Comparison of ENCODE assay signal across 8 mouse cellular contexts in genomic region chr6:146633629-146634014, GRCm38 (mm10). TPM values are rescaled to one million over a fixed set of nuclear protein-coding genes. Genes with fewer than 3 reads are reported as not detected.
DNase-seq lines count a peak whose midpoint lies in the region; ATAC-seq and TF ChIP-seq lines count a peak whose summit lies in the region.

No protein-coding gene starts in this region.

- peak overlapping the region; percentile 49; the same call in 1 of the 2 replicates for H3K27ac ChIP-seq in spleen, adult 2 months (ENCODE audit: insufficient read depth, low read length)
- peak overlapping the region; percentile 92 for H3K27ac ChIP-seq in heart, postnatal 0 days (ENCODE audit: low read depth)
- H3K27ac ChIP-seq in liver, embryonic 15.5 days (replicated peaks), result peak overlapping the region; percentile 92
- peak overlapping the region; percentile 89 for H3K27ac ChIP-seq in olfactory bulb, adult 2 months (ENCODE audit: insufficient read depth, low read depth, low read length)

- peak overlapping the region; percentile 93 for H3K9ac ChIP-seq in heart, postnatal 0 days (replicated peaks; ENCODE audit: low read depth, low read length)
- peak overlapping the region; percentile 94 for H3K9ac ChIP-seq in liver, embryonic 15.5 days

- peaks cover 5% of the 10 kb centered on the region; the same call in 1 of the 2 replicates for H3K4me1 ChIP-seq in spleen, adult 2 months (ENCODE audit: control insufficient read depth, insufficient read depth, insufficient read length)
- peaks cover 16% of the 10 kb centered on the region; the same call in 1 of the 2 replicates for H3K4me1 ChIP-seq in heart, postnatal 0 days (ENCODE audit: control insufficient read depth, insufficient read depth)
- H3K4me1 ChIP-seq in liver, embryonic 15.5 days (replicated peaks), result peaks cover 59% of the 10 kb centered on the region
- peaks cover 6% of the 10 kb centered on the region for H3K4me1 ChIP-seq in olfactory bulb, adult 2 months (ENCODE audit: control insufficient read depth, insufficient read depth, low read length)

- no peaks in the 10 kb centered on the region for H3K9me3 ChIP-seq in heart, postnatal 0 days (replicated peaks; ENCODE audit: control insufficient read depth, low read length)
- H3K9me3 ChIP-seq in liver, embryonic 15.5 days (replicated peaks), result no peaks in the 10 kb centered on the region

- no peak for TF ChIP-seq CTCF in spleen, adult 2 months (IDR thresholded peaks at IDR 0.05; ENCODE audit: extremely low read depth, insufficient read depth, insufficient read length, insufficient replicate concordance)
- TF ChIP-seq CTCF in heart, postnatal 0 days (IDR thresholded peaks at IDR 0.05; ENCODE audit: low read depth), result no peak
- no peak for TF ChIP-seq CTCF in olfactory bulb, adult 2 months (IDR thresholded peaks at IDR 0.05; ENCODE audit: insufficient read depth, low read depth, low read length)

- ATAC-seq in erythroblast, adult 5-6 weeks (replicated peaks; ENCODE audit: low FRiP score, poor library complexity, severe bottlenecking), result peak; percentile 24; the same call in 1 of the 2 replicates
- ATAC-seq in heart, postnatal 0 days (ENCODE audit: insufficient read depth, low read depth), result peak; percentile 13; the same call in 1 of the 2 replicates
- no peak for ATAC-seq in liver, embryonic 15.5 days (ENCODE audit: insufficient read depth)

- peak overlapping the region; percentile 91 for H3K4me2 ChIP-seq in heart, postnatal 0 days (ENCODE audit: low read depth, low read length)
- peak overlapping the region; percentile 86 for H3K4me2 ChIP-seq in liver, embryonic 15.5 days

- TF ChIP-seq POLR2A in spleen, adult 2 months (IDR thresholded peaks at IDR 0.05; ENCODE audit: low read depth, low read length), result no peak
- TF ChIP-seq POLR2A in olfactory bulb, adult 2 months (IDR thresholded peaks at IDR 0.05; ENCODE audit: insufficient read depth, low read depth, low read length), result no peak

- no peak for TF ChIP-seq EP300 in heart, postnatal 0 days (IDR thresholded peaks at IDR 0.05; ENCODE audit: low read depth)

- H3K4me3 ChIP-seq in spleen, adult 2 months (ENCODE audit: extremely low read depth, insufficient read depth, insufficient read length), result peak overlapping the region; percentile 71
- peak overlapping the region; percentile 93 for H3K4me3 ChIP-seq in heart, postnatal 0 days (ENCODE audit: low read depth, low read length)
- H3K4me3 ChIP-seq in liver, embryonic 15.5 days (replicated peaks), result peak overlapping the region; percentile 93
- peak overlapping the region; percentile 81 for H3K4me3 ChIP-seq in olfactory bulb, adult 2 months (ENCODE audit: insufficient read depth, low read depth, low read length)

- no peaks in the 10 kb centered on the region for H3K36me3 ChIP-seq in spleen, adult 2 months (ENCODE audit: control insufficient read depth, insufficient read depth, low read length)
- H3K36me3 ChIP-seq in heart, postnatal 0 days (replicated peaks; ENCODE audit: control insufficient read depth, insufficient read depth, low read length), result no peaks in the 10 kb centered on the region
- H3K36me3 ChIP-seq in liver, embryonic 15.5 days (replicated peaks), result peaks cover 7% of the 10 kb centered on the region; the same call in 1 of the 2 replicates

- H3K27me3 ChIP-seq in spleen, adult 2 months (ENCODE audit: control insufficient read depth, insufficient read depth, low read length), result no peaks in the 10 kb centered on the region
- H3K27me3 ChIP-seq in heart, postnatal 0 days (ENCODE audit: control insufficient read depth, insufficient read depth, low read length), result no peaks in the 10 kb centered on the region
- no peaks in the 10 kb centered on the region for H3K27me3 ChIP-seq in liver, embryonic 15.5 days

- DNase-seq in spleen, adult 2 months (ENCODE audit: low read depth in 1 of 2, low spot score in 2 of 2), result no peak
- no peak for DNase-seq in spleen, adult 12 weeks (ENCODE audit: low spot score)
- DNase-seq in heart, postnatal 0 days (ENCODE audit: low spot score), result no peak
- DNase-seq in kidney, postnatal 36 days, result peak; percentile 66 to 69
- DNase-seq in T-cell, adult 2 months (ENCODE audit: low spot score), result no peak

- 15% methylated on average over 14 of the region's 14 CpGs for WGBS in spleen, adult 2 months
- 9% methylated on average over 14 of the region's 14 CpGs for WGBS in heart, postnatal 0 days
- WGBS in liver, embryonic 15.5 days (ENCODE audit: insufficient replicate concordance), result 11% methylated on average over 14 of the region's 14 CpGs
- 4% methylated on average over 14 of the region's 14 CpGs for WGBS in olfactory bulb, adult 2 months

RNA-seq across cellular contexts. Expression of gene Med21, which starts 8.7 kb away (rescaled TPM):
- 11.6 and 13.4 TPM in 2 replicates for polyA plus RNA-seq in spleen, adult 2 months (2012; rRNA removed)
- 59.4 and 67.9 TPM in 2 replicates for total RNA-seq in erythroblast, adult 5-6 weeks (2015; ENCODE audit: low replicate concordance)
- total RNA-seq in erythroblast, adult 5-6 weeks (2017; ENCODE audit: low replicate concordance), result 55.9 and 96.7 TPM in 2 replicates
- 85.9 and 86.8 TPM in 2 replicates for total RNA-seq in heart, postnatal 0 days (2014; rRNA removed; ENCODE audit: low replicate concordance)
- 139 and 145 TPM in 2 replicates for polyA plus RNA-seq in heart, postnatal 0 days (2015; fragmentation: Nextera tagmentation; extraction: Ambion mirVana)
- polyA plus RNA-seq in liver, embryonic 15.5 days (2015; fragmentation: Nextera tagmentation; extraction: Ambion mirVana), result 57.6 and 59.1 TPM in 2 replicates
- polyA plus RNA-seq in olfactory bulb, adult 2 months (2012; ENCODE audit: insufficient read depth, insufficient read length, low replicate concordance, missing spikeins), result not detected in 2 replicates

RNA-seq across cellular contexts. Expression of gene Tm7sf3, which starts 9.0 kb away (rescaled TPM):
- 8.5 and 9.2 TPM in 2 replicates for polyA plus RNA-seq in spleen, adult 2 months (2012; rRNA removed)
- total RNA-seq in erythroblast, adult 5-6 weeks (2015; ENCODE audit: low replicate concordance), result 18.6 and 27.8 TPM in 2 replicates
- total RNA-seq in erythroblast, adult 5-6 weeks (2017; ENCODE audit: low replicate concordance), result 33.0 TPM in 2 replicates
- total RNA-seq in heart, postnatal 0 days (2014; rRNA removed; ENCODE audit: low replicate concordance), result 39.5 and 41.7 TPM in 2 replicates
- 24.9 and 27.3 TPM in 2 replicates for polyA plus RNA-seq in heart, postnatal 0 days (2015; fragmentation: Nextera tagmentation; extraction: Ambion mirVana)
- 24.3 and 25.2 TPM in 2 replicates for polyA plus RNA-seq in liver, embryonic 15.5 days (2015; fragmentation: Nextera tagmentation; extraction: Ambion mirVana)
- polyA plus RNA-seq in olfactory bulb, adult 2 months (2012; ENCODE audit: insufficient read depth, insufficient read length, low replicate concordance, missing spikeins), result not detected in 2 replicates

RNA-seq across cellular contexts. Expression of gene Ints13, which starts 56.0 kb away (rescaled TPM):
- polyA plus RNA-seq in spleen, adult 2 months (2012; rRNA removed), result 10.2 and 11.3 TPM in 2 replicates
- total RNA-seq in erythroblast, adult 5-6 weeks (2015; ENCODE audit: low replicate concordance), result 82.4 and 93.6 TPM in 2 replicates
- 130 and 134 TPM in 2 replicates for total RNA-seq in erythroblast, adult 5-6 weeks (2017; ENCODE audit: low replicate concordance)
- 23.1 and 24.4 TPM in 2 replicates for total RNA-seq in heart, postnatal 0 days (2014; rRNA removed; ENCODE audit: low replicate concordance)
- polyA plus RNA-seq in heart, postnatal 0 days (2015; fragmentation: Nextera tagmentation; extraction: Ambion mirVana), result 28.8 and 29.3 TPM in 2 replicates
- 29.4 and 30.3 TPM in 2 replicates for polyA plus RNA-seq in liver, embryonic 15.5 days (2015; fragmentation: Nextera tagmentation; extraction: Ambion mirVana)
- 567 TPM in 1 of 2 replicates, not detected in the other for polyA plus RNA-seq in olfactory bulb, adult 2 months (2012; ENCODE audit: insufficient read depth, insufficient read length, low replicate concordance, missing spikeins)

RNA-seq across cellular contexts. Expression of gene Fgfr1op2, which starts 56.6 kb away (rescaled TPM):
- 58.6 and 72.9 TPM in 2 replicates for polyA plus RNA-seq in spleen, adult 2 months (2012; rRNA removed)
- total RNA-seq in erythroblast, adult 5-6 weeks (2015; ENCODE audit: low replicate concordance), result 137 and 183 TPM in 2 replicates
- 193 and 249 TPM in 2 replicates for total RNA-seq in erythroblast, adult 5-6 weeks (2017; ENCODE audit: low replicate concordance)
- total RNA-seq in heart, postnatal 0 days (2014; rRNA removed; ENCODE audit: low replicate concordance), result 61.4 and 81.9 TPM in 2 replicates
- 81.3 and 87.8 TPM in 2 replicates for polyA plus RNA-seq in heart, postnatal 0 days (2015; fragmentation: Nextera tagmentation; extraction: Ambion mirVana)
- 81.0 and 83.4 TPM in 2 replicates for polyA plus RNA-seq in liver, embryonic 15.5 days (2015; fragmentation: Nextera tagmentation; extraction: Ambion mirVana)
- 217 TPM in 1 of 2 replicates, not detected in the other for polyA plus RNA-seq in olfactory bulb, adult 2 months (2012; ENCODE audit: insufficient read depth, insufficient read length, low replicate concordance, missing spikeins)

Comparison
In these comparisons a context has a peak if more than half of its experiments do, and no peak if none do; other contexts are left out.
1. DNase-seq: peak in kidney, postnatal 36 days (2 of 2); none in spleen, adult 2 months (0 of 2), spleen, adult 12 weeks (single experiment), heart, postnatal 0 days (single experiment) and T-cell, adult 2 months (single experiment).
2. RNA of gene Med21, which starts 8.7 kb away (polyA plus RNA-seq): 139 to 145 TPM in heart, postnatal 0 days, 57.6 to 59.1 TPM in liver, embryonic 15.5 days and 11.6 to 13.4 TPM in spleen, adult 2 months; not detected in olfactory bulb, adult 2 months; every median in the first group is over 10 times any median in the second.
3. Peak in every context shown above with its lines, with median percentiles within 50 percentile points of each other: H3K27ac ChIP-seq and H3K4me3 ChIP-seq.